Mouse (Mus musculus): Measurements from ENCODE around the gene Gm45711. TPM values are rescaled to one million over a fixed set of nuclear protein-coding genes. Genes with fewer than 3 reads are reported as not detected.
A peak's percentile ranks its signal among the peaks of the same experiment; 100 is the strongest.

Gm45711 gene
- polyA plus RNA-seq, 1 experiment from 2014 or later, result not detected

DNA sequence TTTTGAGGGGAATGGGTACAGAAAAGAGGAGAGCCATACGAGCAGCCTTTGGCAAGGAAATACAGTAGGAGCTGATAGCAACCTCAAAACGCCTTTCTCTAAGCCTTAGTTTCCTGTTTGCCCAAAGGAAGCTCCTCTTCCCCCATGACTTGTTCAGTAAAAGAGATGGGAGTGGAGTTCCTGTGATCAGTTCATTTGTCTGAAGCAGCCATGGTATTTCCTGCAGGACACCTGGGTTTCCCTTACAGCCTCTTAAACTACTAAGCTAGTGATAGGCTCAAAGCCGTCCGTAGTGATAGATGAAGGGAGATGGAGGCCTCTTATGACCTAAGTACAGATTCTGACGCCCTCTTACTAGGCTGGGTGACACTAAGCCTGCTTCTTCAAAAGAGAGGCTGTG lies 32.5 kb upstream of the Gm45711 start:
- Histone ChIP-seq H3K4me3 (ENCODE audit: low read length) (no peak overlapping the region), H3K9me3 (ENCODE audit: control insufficient read depth, low read length) (no peaks in the 10 kb centered on the region), H3K4me2 (replicated peaks; ENCODE audit: low read depth, low read length) (no peak overlapping the region), H3K27me3 (ENCODE audit: control insufficient read depth, insufficient read depth, low read length) (no peaks in the 10 kb centered on the region), H3K9ac (ENCODE audit: low read depth, low read length) (0 out of 2 replicates have a peak overlapping the region, but pooled peaks have one; percentile 12), H3K36me3 (ENCODE audit: control insufficient read depth, insufficient read depth, low read length) (peaks cover 31% of the 10 kb centered on the region), H3K27ac (ENCODE audit: low read depth, low read length) (no peak overlapping the region), H3K4me1 (ENCODE audit: control insufficient read depth, insufficient read depth, low read length) (peaks cover 8% of the 10 kb centered on the region)
- ATAC-seq (ENCODE audit: low FRiP score, low TSS enrichment), result no peak
- 74% methylated on average over 5 of the region's 5 CpGs for WGBS

DNA sequence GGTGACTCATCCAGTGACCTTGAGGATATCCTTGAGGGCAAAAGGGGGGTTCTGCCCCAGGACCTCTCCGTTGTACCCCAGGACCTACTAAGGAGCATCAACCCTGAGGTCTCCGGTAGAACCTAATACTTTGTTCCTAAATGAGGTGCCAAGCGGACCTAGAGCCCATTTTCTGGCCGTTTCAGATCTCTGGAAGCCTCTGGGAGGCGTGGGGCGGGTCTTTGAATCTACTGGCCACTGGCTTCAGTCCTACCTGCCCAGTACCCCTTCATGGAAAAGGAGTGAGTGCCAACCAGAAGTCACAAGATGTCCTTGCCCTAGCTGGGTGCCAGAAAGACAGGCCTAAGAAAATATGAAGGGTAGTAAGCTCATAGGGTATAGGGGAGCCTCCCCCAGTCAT lies 31.8 kb upstream of the Gm45711 start:
- Histone ChIP-seq H3K4me2 (replicated peaks; ENCODE audit: low read depth, low read length) (peak overlapping the region; percentile 67), H3K4me3 (ENCODE audit: low read length) (peak overlapping the region; percentile 80), H3K9ac (ENCODE audit: low read depth, low read length) (peak overlapping the region; percentile 90; the same call in 1 of the 2 replicates), H3K4me1 (ENCODE audit: control insufficient read depth, insufficient read depth, low read length) (peaks cover 8% of the 10 kb centered on the region), H3K27me3 (ENCODE audit: control insufficient read depth, insufficient read depth, low read length) (no peaks in the 10 kb centered on the region), H3K36me3 (ENCODE audit: control insufficient read depth, insufficient read depth, low read length) (peaks cover 24% of the 10 kb centered on the region), H3K9me3 (ENCODE audit: control insufficient read depth, low read length) (no peaks in the 10 kb centered on the region), H3K27ac (ENCODE audit: low read depth, low read length) (peak overlapping the region; percentile 3; the same call in 1 of the 2 replicates)
- WGBS, result 34% methylated on average over 6 of the region's 6 CpGs
- ATAC-seq (ENCODE audit: low FRiP score, low TSS enrichment), result no peak

DNA sequence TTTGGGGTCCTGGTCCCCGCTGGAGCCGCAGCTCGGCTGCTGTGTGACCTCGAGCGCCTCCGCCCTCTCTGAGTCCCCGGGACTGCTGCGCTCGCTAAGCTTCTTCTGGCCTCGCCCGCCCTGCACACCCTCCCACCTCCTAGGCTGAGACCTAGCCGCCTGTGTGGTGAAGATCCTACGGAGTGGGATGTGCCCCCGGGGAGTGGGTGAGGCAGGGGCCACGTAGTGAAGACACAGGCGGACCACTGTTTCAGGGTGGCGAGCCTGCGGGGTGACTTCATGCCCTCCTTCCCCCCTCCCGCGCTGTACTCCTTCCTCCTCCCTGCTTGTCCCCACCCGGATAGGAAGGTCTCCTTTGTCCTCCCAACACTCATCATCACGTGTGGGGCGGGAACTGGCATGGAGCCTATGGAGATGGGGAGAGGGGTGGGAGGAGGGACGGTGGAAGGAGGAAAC lies 31.3 kb upstream of the Gm45711 start:
- under 1% methylated on average over 24 of the region's 24 CpGs for WGBS
- peak overlapping the region; percentile 87 for H3K27ac ChIP-seq (ENCODE audit: low read depth, low read length)
- ATAC-seq (ENCODE audit: low FRiP score, low TSS enrichment), result peak; percentile 74
- H3K4me2 ChIP-seq (replicated peaks; ENCODE audit: low read depth, low read length), result peak overlapping the region; percentile 67
- H3K9me3 ChIP-seq (ENCODE audit: control insufficient read depth, low read length), result no peaks in the 10 kb centered on the region
- no peaks in the 10 kb centered on the region for H3K27me3 ChIP-seq (ENCODE audit: control insufficient read depth, insufficient read depth, low read length)
- H3K4me3 ChIP-seq (ENCODE audit: low read length), result peak overlapping the region; percentile 80
- H3K36me3 ChIP-seq (ENCODE audit: control insufficient read depth, insufficient read depth, low read length), result peaks cover 19% of the 10 kb centered on the region
- H3K4me1 ChIP-seq (ENCODE audit: control insufficient read depth, insufficient read depth, low read length), result peaks cover 8% of the 10 kb centered on the region
- H3K9ac ChIP-seq (ENCODE audit: low read depth, low read length), result peak overlapping the region; percentile 90

DNA sequence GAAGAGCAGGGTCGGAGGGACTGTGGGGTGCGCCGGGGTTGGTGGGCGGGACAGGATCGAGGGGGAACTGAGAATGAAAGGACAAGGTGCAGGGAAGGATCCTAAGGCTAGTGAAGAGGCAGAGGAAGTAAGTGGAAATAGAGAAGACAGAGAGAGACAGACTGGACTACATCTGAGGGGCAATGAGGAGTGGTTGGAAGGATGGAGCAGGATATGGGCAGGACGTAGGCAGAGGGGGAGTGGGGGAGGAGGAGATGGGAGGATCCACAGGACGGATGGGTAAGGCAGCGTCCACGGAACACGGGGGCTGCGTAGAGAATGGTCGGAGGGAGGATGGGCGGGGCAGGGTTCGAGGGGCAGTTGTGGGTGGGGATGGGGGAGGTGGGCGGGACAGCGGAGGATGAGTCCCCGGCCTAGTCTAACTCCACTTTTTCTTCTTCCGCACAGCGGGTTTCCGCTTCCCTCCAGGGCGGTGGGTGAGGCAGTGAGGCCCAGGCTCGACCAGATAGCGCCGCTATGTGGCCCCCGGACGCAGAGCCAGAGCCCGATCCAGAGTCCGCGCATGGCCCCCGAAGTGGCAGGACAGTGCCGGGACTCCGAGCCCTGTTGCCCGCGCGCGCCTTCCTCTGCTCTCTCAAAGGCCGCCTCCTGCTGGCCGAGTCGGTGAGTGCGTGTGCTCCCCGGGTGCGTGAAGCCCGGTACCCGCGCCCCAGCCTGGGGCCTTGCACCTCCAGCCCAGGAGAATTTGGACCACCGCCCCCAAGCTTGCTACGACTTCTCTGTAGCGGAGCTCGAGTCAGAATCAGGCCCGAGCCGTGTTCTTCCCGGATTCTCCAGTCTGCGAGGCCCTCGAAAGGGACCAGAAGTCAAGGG lies 30.6 kb upstream of the Gm45711 start:
- H3K27ac ChIP-seq (ENCODE audit: low read depth, low read length), result peak overlapping the region; percentile 87
- H3K4me3 ChIP-seq (ENCODE audit: low read length), result peak overlapping the region; percentile 80
- H3K9me3 ChIP-seq (ENCODE audit: control insufficient read depth, low read length), result no peaks in the 10 kb centered on the region
- peak overlapping the region; percentile 67 for H3K4me2 ChIP-seq (replicated peaks; ENCODE audit: low read depth, low read length)
- under 1% methylated on average over 45 of the region's 54 CpGs for WGBS
- no peaks in the 10 kb centered on the region for H3K27me3 ChIP-seq (ENCODE audit: control insufficient read depth, insufficient read depth, low read length)
- H3K36me3 ChIP-seq (ENCODE audit: control insufficient read depth, insufficient read depth, low read length), result peaks cover 13% of the 10 kb centered on the region
- H3K9ac ChIP-seq (ENCODE audit: low read depth, low read length), result peak overlapping the region; percentile 90
- H3K4me1 ChIP-seq (ENCODE audit: control insufficient read depth, insufficient read depth, low read length), result peaks cover 8% of the 10 kb centered on the region
- ATAC-seq (ENCODE audit: low FRiP score, low TSS enrichment), result peak; percentile 84

DNA sequence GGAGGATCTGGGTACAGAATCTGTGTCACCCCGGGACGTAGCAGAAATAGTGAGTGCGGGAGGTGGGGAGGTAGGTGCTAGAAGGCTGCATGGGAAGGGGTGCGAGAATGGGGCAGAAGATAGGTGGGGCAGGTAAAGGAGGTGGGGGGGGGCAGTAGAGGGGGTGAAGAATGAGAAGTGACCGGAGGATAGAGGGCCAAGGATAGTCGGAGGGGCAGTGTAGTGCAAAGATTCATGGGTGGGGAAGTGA lies 30.0 kb upstream of the Gm45711 start:
- peak; percentile 1; the same call in 1 of the 2 replicates for ATAC-seq (ENCODE audit: low FRiP score, low TSS enrichment)
- Histone ChIP-seq H3K4me2 (replicated peaks; ENCODE audit: low read depth, low read length) (peak overlapping the region; percentile 67), H3K36me3 (ENCODE audit: control insufficient read depth, insufficient read depth, low read length) (peaks cover 7% of the 10 kb centered on the region), H3K9ac (ENCODE audit: low read depth, low read length) (peak overlapping the region; percentile 90), H3K4me3 (ENCODE audit: low read length) (peak overlapping the region; percentile 80), H3K27me3 (ENCODE audit: control insufficient read depth, insufficient read depth, low read length) (no peaks in the 10 kb centered on the region), H3K4me1 (ENCODE audit: control insufficient read depth, insufficient read depth, low read length) (peaks cover 8% of the 10 kb centered on the region), H3K27ac (ENCODE audit: low read depth, low read length) (peak overlapping the region; percentile 25; the same call in 1 of the 2 replicates), H3K9me3 (ENCODE audit: control insufficient read depth, low read length) (no peaks in the 10 kb centered on the region)
- 5% methylated on average over 6 of the region's 6 CpGs for WGBS

DNA sequence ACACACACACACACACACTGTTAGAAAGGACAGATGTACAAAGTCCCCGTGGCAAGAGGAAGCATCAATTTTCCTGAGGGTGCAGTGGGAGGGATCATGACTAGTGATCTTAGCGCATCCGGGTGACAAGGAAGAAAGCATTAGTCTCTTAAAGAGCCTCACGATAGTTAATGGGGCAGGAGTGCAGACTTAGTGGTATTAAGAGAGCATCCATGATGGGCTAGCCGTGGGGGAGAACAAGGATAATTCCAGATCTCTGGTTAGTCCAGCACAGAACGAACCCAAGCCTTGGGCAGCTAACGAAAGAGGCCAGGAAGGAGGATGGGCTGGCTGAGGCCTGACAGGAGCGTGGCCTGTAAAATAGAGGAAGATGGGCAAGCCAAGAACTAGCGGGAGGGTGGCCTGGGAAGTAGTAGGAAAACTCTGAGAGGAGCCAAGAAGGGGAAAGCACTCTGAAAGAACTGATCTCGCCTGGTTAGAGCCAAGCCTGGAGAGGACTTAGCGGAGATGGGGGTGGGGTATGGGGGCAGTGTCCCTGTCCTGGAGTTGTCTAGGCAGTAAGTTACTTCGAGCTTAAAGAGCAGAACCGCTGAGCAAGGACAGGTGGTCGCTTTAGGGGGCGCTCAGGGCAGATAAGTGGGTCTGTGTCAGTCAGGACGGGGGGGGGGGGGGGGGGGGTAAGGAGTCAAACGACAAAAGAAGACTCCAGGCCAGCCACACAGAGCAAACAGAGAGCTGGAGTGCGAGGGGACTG lies 29.5 kb upstream of the Gm45711 start, which contains the start of gene Cmtm3:
Gene Cmtm3, plus strand, starts transcription at position 182 of the 754 bp plus-strand sequence.
- Histone ChIP-seq H3K4me2 (replicated peaks; ENCODE audit: low read depth, low read length) (peak within 1 kb of the TSS; percentile 67), H3K9me3 (ENCODE audit: control insufficient read depth, low read length) (no peaks in the 10 kb centered on the region), H3K27ac (ENCODE audit: low read depth, low read length) (peak within 1 kb of the TSS; percentile 25), H3K9ac (ENCODE audit: low read depth, low read length) (peak within 1 kb of the TSS; percentile 90), H3K4me1 (ENCODE audit: control insufficient read depth, insufficient read depth, low read length) (peaks cover 8% of the 10 kb centered on the region), H3K27me3 (ENCODE audit: control insufficient read depth, insufficient read depth, low read length) (no peaks in the 10 kb centered on the region), H3K4me3 (ENCODE audit: low read length) (peak within 1 kb of the TSS; percentile 80), H3K36me3 (ENCODE audit: control insufficient read depth, insufficient read depth, low read length) (peaks cover 2% of the 10 kb centered on the region)
- peak; percentile 5; the same call in 1 of the 2 replicates for ATAC-seq (ENCODE audit: low FRiP score, low TSS enrichment)
- whole genome bisulfite sequencing, result 10% methylated on average over 17 of the region's 18 CpGs

DNA sequence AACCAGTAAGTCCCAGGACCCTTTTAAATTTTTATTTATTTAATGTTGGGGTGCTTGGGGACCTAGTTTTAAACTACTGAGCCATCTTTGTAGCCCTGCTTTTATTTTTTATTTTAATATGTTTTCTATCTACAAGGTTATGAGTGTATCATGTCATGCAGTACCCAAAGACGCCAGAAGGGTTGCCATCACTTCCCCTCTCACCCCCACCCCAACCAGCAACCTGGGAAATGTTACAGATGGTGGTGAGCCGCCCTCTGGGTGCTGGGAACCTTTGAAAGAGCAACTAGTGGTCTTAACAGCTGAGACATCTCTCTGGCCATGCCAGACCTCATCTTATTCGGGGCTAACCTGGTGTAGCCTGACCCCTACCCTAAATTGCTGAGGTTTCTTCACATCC lies 28.0 kb upstream of the Gm45711 start:
- H3K9ac ChIP-seq (ENCODE audit: low read depth, low read length), result no peak overlapping the region
- no peak overlapping the region for H3K27ac ChIP-seq (ENCODE audit: low read depth, low read length)
- no peaks in the 10 kb centered on the region for H3K27me3 ChIP-seq (ENCODE audit: control insufficient read depth, insufficient read depth, low read length)
- peaks cover 8% of the 10 kb centered on the region for H3K4me1 ChIP-seq (ENCODE audit: control insufficient read depth, insufficient read depth, low read length)
- H3K36me3 ChIP-seq (ENCODE audit: control insufficient read depth, insufficient read depth, low read length), result no peaks in the 10 kb centered on the region
- ATAC-seq (ENCODE audit: low FRiP score, low TSS enrichment), result no peak
- 50% methylated on average over 3 of the region's 3 CpGs for WGBS
- no peak overlapping the region for H3K4me3 ChIP-seq (ENCODE audit: low read length)
- H3K9me3 ChIP-seq (ENCODE audit: control insufficient read depth, low read length), result no peaks in the 10 kb centered on the region
- no peak overlapping the region for H3K4me2 ChIP-seq (replicated peaks; ENCODE audit: low read depth, low read length)

DNA sequence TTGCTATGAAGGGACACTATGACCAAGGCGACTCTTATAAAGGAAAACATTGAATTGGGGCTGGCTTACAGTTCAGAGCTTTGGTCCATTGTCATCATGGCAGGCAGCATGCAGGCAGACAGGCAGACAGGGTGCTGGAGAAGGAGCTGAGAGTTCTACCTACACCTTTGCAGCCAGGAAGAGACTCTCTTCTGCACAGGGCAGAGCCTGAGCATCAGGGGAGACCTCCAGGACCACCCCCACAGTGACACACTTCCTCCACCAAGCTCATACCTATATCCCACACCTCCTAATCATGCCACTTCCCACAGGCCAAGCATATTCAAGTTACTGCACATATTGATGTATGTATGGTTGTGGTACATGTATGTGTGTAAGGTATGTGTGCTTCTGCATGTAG lies 26.9 kb upstream of the Gm45711 start:
- Histone ChIP-seq H3K36me3 (ENCODE audit: control insufficient read depth, insufficient read depth, low read length) (no peaks in the 10 kb centered on the region), H3K27ac (ENCODE audit: low read depth, low read length) (no peak overlapping the region), H3K27me3 (ENCODE audit: control insufficient read depth, insufficient read depth, low read length) (no peaks in the 10 kb centered on the region), H3K4me1 (ENCODE audit: control insufficient read depth, insufficient read depth, low read length) (peaks cover 8% of the 10 kb centered on the region), H3K4me3 (ENCODE audit: low read length) (no peak overlapping the region), H3K9me3 (ENCODE audit: control insufficient read depth, low read length) (no peaks in the 10 kb centered on the region), H3K4me2 (replicated peaks; ENCODE audit: low read depth, low read length) (no peak overlapping the region), H3K9ac (ENCODE audit: low read depth, low read length) (no peak overlapping the region)
- 87% methylated on average over 1 of the region's 1 CpGs for WGBS
- ATAC-seq (ENCODE audit: low FRiP score, low TSS enrichment), result no peak

DNA sequence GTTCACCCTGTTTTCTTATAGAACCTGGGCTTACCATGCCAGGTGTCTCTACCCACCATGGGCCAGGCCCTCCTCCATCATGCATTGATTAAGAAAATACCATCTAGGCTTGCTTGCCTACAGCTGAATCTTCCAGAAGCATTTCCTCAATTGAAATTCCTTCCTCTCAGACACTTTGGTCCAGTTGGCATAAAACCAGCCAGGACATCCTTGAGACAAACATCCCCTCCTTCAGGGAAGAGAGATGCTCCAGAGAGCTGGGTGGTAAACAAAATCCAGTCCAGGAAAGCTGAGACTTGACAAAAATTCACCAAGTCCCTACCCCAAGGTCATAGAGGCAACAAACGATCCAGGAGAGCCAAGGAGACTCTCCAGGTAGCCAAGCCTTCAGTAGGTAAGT lies 24.3 kb upstream of the Gm45711 start:
- H3K4me2 ChIP-seq (replicated peaks; ENCODE audit: low read depth, low read length), result no peak overlapping the region
- ATAC-seq (ENCODE audit: low FRiP score, low TSS enrichment), result no peak
- H3K4me1 ChIP-seq (ENCODE audit: control insufficient read depth, insufficient read depth, low read length), result 0 out of 2 replicates have a peak, but pooled peaks cover under 1% of the 10 kb centered on the region
- WGBS, result 80% methylated on average over 1 of the region's 1 CpGs
- H3K27me3 ChIP-seq (ENCODE audit: control insufficient read depth, insufficient read depth, low read length), result no peaks in the 10 kb centered on the region
- H3K9ac ChIP-seq (ENCODE audit: low read depth, low read length), result no peak overlapping the region
- H3K9me3 ChIP-seq (ENCODE audit: control insufficient read depth, low read length), result no peaks in the 10 kb centered on the region
- H3K36me3 ChIP-seq (ENCODE audit: control insufficient read depth, insufficient read depth, low read length), result no peaks in the 10 kb centered on the region
- no peak overlapping the region for H3K4me3 ChIP-seq (ENCODE audit: low read length)
- H3K27ac ChIP-seq (ENCODE audit: low read depth, low read length), result no peak overlapping the region

Data from kidney, embryonic 14.5 days (tissue).